Mouse (Mus musculus): ENCODE measurements around the gene L3mbtl3. TPM values are rescaled to one million over a fixed set of nuclear protein-coding genes. Genes with fewer than 3 reads are reported as not detected.

Gene L3mbtl3
- total RNA-seq, 2 experiments from 2014 or later, result 17.9 TPM

GRCm38 (mm10) chr10:26249426-26250165, 126.2 kb downstream of the L3mbtl3 start:
- no peak for DNase-seq (ENCODE audit: extremely low spot score in 1 of 2, low spot score in 1 of 2)

DNA sequence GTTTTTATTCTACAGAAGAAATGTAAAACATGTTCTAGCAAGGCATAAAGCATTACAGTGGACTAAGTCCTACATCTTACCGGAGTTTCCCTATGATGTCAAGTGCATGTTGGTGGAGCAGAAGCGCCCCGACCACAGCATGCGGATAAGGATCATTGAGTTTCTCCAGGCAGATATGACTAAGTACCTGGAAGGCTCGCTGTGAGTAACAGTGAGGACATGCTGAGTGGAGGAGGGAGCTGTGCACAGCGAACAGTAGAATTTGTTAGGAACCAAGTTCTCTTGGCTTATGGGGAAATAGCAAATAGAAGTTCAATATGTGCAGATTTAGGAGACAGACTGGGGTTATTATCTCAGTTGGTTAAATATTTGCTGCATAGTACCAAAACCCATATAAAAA, 131.3 kb downstream of the L3mbtl3 start:
- DNase-seq (ENCODE audit: extremely low spot score in 1 of 2, low spot score in 1 of 2), result no peak

DNA sequence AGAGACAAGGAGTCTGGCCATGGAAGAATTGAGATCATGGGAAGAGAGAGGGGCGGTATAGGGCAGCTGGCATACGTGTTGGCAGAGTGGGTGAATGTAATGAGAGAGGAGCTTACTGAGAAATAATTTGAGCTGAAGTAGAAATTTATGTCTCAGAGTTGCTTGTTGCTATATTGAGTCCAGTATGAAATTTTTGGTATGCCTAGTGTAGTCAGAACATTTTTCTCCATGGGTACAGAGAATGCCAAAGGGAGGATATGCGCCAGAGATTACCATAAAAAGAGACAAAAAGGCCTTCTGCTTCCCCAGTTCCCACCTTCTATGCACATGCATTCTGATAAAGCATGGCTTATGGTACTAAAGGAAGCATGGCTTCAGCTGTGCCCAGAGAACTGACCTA, 132.6 kb downstream of the L3mbtl3 start:
- no peak for DNase-seq (ENCODE audit: extremely low spot score in 1 of 2, low spot score in 1 of 2)

GRCm38 (mm10) chr10:26239090-26239489, 136.7 kb downstream of the L3mbtl3 start:
- DNase-seq (ENCODE audit: extremely low spot score in 1 of 2, low spot score in 1 of 2), result no peak

DNA sequence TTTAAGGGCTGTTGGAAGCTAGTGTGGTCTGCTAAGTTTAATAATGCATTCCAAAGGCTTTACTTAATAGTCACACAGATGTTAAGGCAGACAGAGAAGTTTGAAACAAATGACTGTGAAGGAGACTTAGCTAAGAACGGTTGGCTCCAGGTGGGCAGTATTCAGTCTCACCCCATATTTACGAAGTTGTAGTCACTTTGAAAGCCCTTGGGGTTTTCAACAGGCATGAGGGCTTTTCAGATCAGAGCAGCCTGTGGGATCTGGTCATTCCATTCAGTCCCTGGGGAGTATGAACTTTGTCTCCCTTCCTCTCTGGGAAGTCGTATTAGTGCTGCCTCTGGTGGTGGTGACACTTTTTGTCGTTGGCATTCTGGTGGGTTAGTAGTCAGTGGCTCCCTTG, 137.2 kb downstream of the L3mbtl3 start:
- DNase-seq (ENCODE audit: extremely low spot score in 1 of 2, low spot score in 1 of 2), result no peak

DNA sequence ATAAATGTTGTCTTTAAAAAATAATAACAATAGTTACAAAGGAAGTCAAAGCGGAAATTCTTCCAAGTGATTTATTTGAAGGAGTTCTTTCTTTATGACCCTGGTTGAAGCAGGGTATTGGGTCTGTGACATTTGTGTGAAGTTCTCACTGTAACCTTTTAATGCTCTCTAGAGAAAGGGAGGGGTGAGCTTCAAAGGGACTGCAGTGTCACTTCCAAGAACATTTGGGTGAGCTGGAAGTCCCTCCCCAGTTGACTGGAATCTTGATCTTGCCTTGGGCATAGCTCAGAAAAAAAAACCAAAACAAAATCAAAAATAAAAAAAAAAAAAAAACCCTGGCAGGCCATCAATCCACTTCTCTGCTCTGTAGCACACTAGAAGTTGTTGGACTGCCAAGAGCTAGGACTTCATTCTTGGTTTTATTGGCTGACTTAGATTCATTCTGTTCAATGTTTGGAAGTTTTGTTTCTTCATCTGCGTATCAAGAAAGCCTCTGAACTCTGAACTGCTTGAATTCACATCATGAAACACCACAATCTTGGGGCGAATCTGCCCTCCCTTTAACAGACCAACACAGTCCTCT, 143.6 kb downstream of the L3mbtl3 start:
- no peak for DNase-seq (ENCODE audit: extremely low spot score in 1 of 2, low spot score in 1 of 2)

GRCm38 (mm10) chr10:26229488-26229887, 146.3 kb downstream of the L3mbtl3 start, which contains the start of gene Samd3:
Samd3 (plus strand) TSS chr10:26229707.
- DNase-seq (ENCODE audit: extremely low spot score in 1 of 2, low spot score in 1 of 2), result no peak

DNA sequence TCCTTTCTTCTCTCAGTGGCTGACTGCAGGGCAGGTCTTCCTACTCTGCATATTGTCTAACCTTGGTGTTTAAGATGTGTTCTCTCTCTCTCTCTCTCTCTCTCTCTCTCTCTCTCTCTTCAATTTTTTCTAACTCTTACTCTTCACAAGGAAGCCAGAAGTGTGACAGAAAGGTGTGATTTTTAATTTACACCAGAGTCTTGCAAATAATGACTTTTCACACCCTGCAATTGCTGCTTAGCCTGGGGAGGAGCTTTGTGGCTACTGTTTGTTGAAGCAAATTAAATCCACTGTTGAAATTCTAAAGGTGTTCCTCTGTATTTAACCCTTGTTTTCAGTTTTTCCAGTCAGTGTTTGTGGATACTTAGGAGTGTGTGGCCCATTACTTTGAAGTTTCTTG, 147.6 kb downstream of the L3mbtl3 start:
- no peak for DNase-seq (ENCODE audit: extremely low spot score in 1 of 2, low spot score in 1 of 2)

GRCm38 (mm10) chr10:26226734-26227133, 149.0 kb downstream of the L3mbtl3 start:
- no peak for DNase-seq (ENCODE audit: extremely low spot score in 1 of 2, low spot score in 1 of 2)

GRCm38 (mm10) chr10:26226241-26226640, 149.5 kb downstream of the L3mbtl3 start:
- no peak for DNase-seq (ENCODE audit: extremely low spot score in 1 of 2, low spot score in 1 of 2)

Small RNA genes within 50 kb of the gene (microRNA-seq; reads per million reads assigned to microRNA genes)
- 0 reads per million in 2 experiments for gene Gm27754

Other genes with a start within 250 kb of the L3mbtl3 start
- not detected for gene Samd3, start 146.3 kb downstream of the L3mbtl3 start, total RNA-seq (2021)